In genomic region chr2:32514335-32514734, GRCm38 (mm10) we compare ENCODE assay signal across 8 mouse cellular contexts. TPM values are rescaled to one million over a fixed set of nuclear protein-coding genes. Genes with fewer than 3 reads are reported as not detected.
DNase-seq lines count a peak whose midpoint lies in the region; ATAC-seq and TF ChIP-seq lines count a peak whose summit lies in the region.
"Had no signal": no experiment of that assay in that cellular context is flagged by ENCODE, and none has a peak within 500 bp of the region (broad histone marks: within the 10 kb centered on the region; RNA-seq: fewer than 3 reads in every experiment).

No protein-coding gene starts in this region.

- no peaks in the 10 kb centered on the region for H3K27me3 ChIP-seq in heart, embryonic 14.5 days (ENCODE audit: control insufficient read depth, insufficient read depth, low read length)
- no peaks in the 10 kb centered on the region for H3K27me3 ChIP-seq in limb, embryonic 14.5 days (ENCODE audit: control insufficient read depth, insufficient read depth, low read length)
- H3K27me3 ChIP-seq: heart, embryonic 13.5 days had no signal

- peak; percentile 77 for DNase-seq in CD4-positive helper T cell, adult 2 months (ENCODE audit: low read depth, low spot score)
- DNase-seq in ES-CJ7 (ENCODE audit: low read depth, low spot score): peak; percentile 36
- DNase-seq in limb, embryonic 14.5 days (ENCODE audit: low spot score): no peak
- DNase-seq in left cerebral cortex, postnatal 36 days (ENCODE audit: low spot score in 2 of 2): no peak
- DNase-seq in urinary bladder, postnatal 36 days (ENCODE audit: low spot score in 2 of 2): no peak
- DNase-seq in layer of hippocampus, adult 18-20 months (ENCODE audit: low spot score in 2 of 2): no peak

- TF ChIP-seq POLR2A in limb, embryonic 14.5 days (IDR thresholded peaks at IDR 0.05; ENCODE audit: borderline replicate concordance, extremely low read depth, insufficient read depth, insufficient read length): no peak

- no peak overlapping the region for H3K4me3 ChIP-seq in heart, embryonic 14.5 days (ENCODE audit: control insufficient read depth in 1 of 2, insufficient read depth in 1 of 2, low read depth in 1 of 2, low read length in 2 of 2)
- H3K4me3 ChIP-seq in limb, embryonic 14.5 days (replicated peaks; ENCODE audit: low read length): no peak overlapping the region
- H3K4me3 ChIP-seq: heart, embryonic 13.5 days had no signal

- ATAC-seq in heart, embryonic 14.5 days (ENCODE audit: insufficient number of reproducible peaks, insufficient read depth, low FRiP score, low read depth): peak; percentile 49; the same call in 1 of the 2 replicates
- no peak for ATAC-seq in limb, embryonic 14.5 days (ENCODE audit: low FRiP score, low read depth)

- H3K36me3 ChIP-seq in heart, embryonic 14.5 days (ENCODE audit: control insufficient read depth, insufficient read depth, low read length): no peaks in the 10 kb centered on the region
- no peaks in the 10 kb centered on the region for H3K36me3 ChIP-seq in limb, embryonic 14.5 days (ENCODE audit: control insufficient read depth, insufficient read depth, low read length)
- H3K36me3 ChIP-seq: heart, embryonic 13.5 days had no signal

- H3K9ac ChIP-seq in heart, embryonic 14.5 days (ENCODE audit: low read length): no peak overlapping the region
- no peak overlapping the region for H3K9ac ChIP-seq in limb, embryonic 14.5 days (ENCODE audit: low read depth, low read length, severe bottlenecking)
- H3K9ac ChIP-seq: heart, embryonic 13.5 days had no signal

- no peak overlapping the region for H3K27ac ChIP-seq in heart, embryonic 14.5 days (replicated peaks in 1 of 2; ENCODE audit: control insufficient read depth in 1 of 2, insufficient read depth in 1 of 2, low read depth in 2 of 2, low read length in 2 of 2)
- H3K27ac ChIP-seq in limb, embryonic 14.5 days (replicated peaks; ENCODE audit: low read depth, low read length): 0 out of 2 replicates have a peak overlapping the region, but pooled peaks have one; percentile 13
- H3K27ac ChIP-seq: heart, embryonic 13.5 days had no signal

- intact Hi-C loops in left cerebral cortex, postnatal 36 days (cut with DNase I): no loop called here

- H3K9me3 ChIP-seq in heart, embryonic 14.5 days (ENCODE audit: control insufficient read depth, low read length): no peaks in the 10 kb centered on the region
- H3K9me3 ChIP-seq in limb, embryonic 14.5 days (ENCODE audit: control insufficient read depth, low read length): no peaks in the 10 kb centered on the region
- H3K9me3 ChIP-seq: heart, embryonic 13.5 days had no signal

- no peak overlapping the region for H3K4me2 ChIP-seq in heart, embryonic 14.5 days (ENCODE audit: low read length)
- H3K4me2 ChIP-seq in limb, embryonic 14.5 days (replicated peaks; ENCODE audit: low read depth, low read length, severe bottlenecking): no peak overlapping the region
- H3K4me2 ChIP-seq: heart, embryonic 13.5 days had no signal

- peaks cover 8% of the 10 kb centered on the region in 2 experiments for H3K4me1 ChIP-seq in heart, embryonic 14.5 days (ENCODE audit: control insufficient read depth in 2 of 2, insufficient read depth in 2 of 2, low read length in 2 of 2)
- H3K4me1 ChIP-seq in limb, embryonic 14.5 days (ENCODE audit: control insufficient read depth, insufficient read depth, low read length): peaks cover 7% of the 10 kb centered on the region; the same call in 1 of the 2 replicates

- WGBS in heart, embryonic 14.5 days: 27% methylated on average over 6 of the region's 6 CpGs
- WGBS in limb, embryonic 14.5 days: 15% methylated on average over 6 of the region's 6 CpGs

RNA-seq across cellular contexts. Expression of gene Fam102a, which starts 20.8 kb away (rescaled TPM):
- 5.8 and 6.3 TPM in 2 replicates for polyA plus RNA-seq in heart, embryonic 14.5 days (2014; fragmentation: Nextera tagmentation; extraction: Ambion mirVana)
- polyA plus RNA-seq in limb, embryonic 14.5 days (2012; rRNA removed): 15.3 and 22.8 TPM in 2 replicates
- polyA plus RNA-seq in limb, embryonic 14.5 days (2014; fragmentation: Nextera tagmentation; extraction: Ambion mirVana): 17.2 TPM in 2 replicates
- 10 to 100 TPM; 53.6 to 68.9 TPM for total RNA-seq in left cerebral cortex, postnatal 36 days (2021)
- total RNA-seq in layer of hippocampus, adult 18-20 months (2021): 10 to 100 TPM; 76.0 to 77.2 TPM

RNA-seq across cellular contexts. Expression of gene Dpm2, which starts 56.3 kb away (rescaled TPM):
- polyA plus RNA-seq in heart, embryonic 14.5 days (2014; fragmentation: Nextera tagmentation; extraction: Ambion mirVana): 72.9 and 85.0 TPM in 2 replicates
- polyA plus RNA-seq in limb, embryonic 14.5 days (2012; rRNA removed): 146 and 178 TPM in 2 replicates
- polyA plus RNA-seq in limb, embryonic 14.5 days (2014; fragmentation: Nextera tagmentation; extraction: Ambion mirVana): 122 TPM in 2 replicates
- total RNA-seq in left cerebral cortex, postnatal 36 days (2021): 10 to 100 TPM; 74.8 to 77.0 TPM
- 10 to 100 TPM; 78.9 to 81.8 TPM for total RNA-seq in layer of hippocampus, adult 18-20 months (2021)

Comparison
In these comparisons a context has a peak if more than half of its experiments do, and no peak if none do; other contexts are left out.
1. DNase-seq: peak in CD4-positive helper T cell, adult 2 months (single experiment) and ES-CJ7 (single experiment); none in limb, embryonic 14.5 days (single experiment), left cerebral cortex, postnatal 36 days (0 of 2), urinary bladder, postnatal 36 days (0 of 2) and layer of hippocampus, adult 18-20 months (0 of 2).